Mouse (Mus musculus) small intestine, adult 2 months (tissue): ENCODE results near the gene Nfib.

Experiments used
- CTCF ChIP-seq: fragments of 200-500 bp; IDR thresholded peaks from 2 replicates; pipeline ENCODE4 v1.5.1; 2012; ENCODE audit warnings: low read depth, mild to moderate bottlenecking, control low read depth, inconsistent platforms, low read length, moderate library complexity, mixed read lengths; ENCODE audit not compliant: insufficient replicate concordance, insufficient read length; ENCODE audit errors: extremely low read depth
- POLR2A ChIP-seq: fragments of 200-500 bp; IDR thresholded peaks from 2 replicates; pipeline ENCODE4 v1.6.1; 2012; ENCODE audit warnings: low read depth, mild to moderate bottlenecking, control low read depth, inconsistent platforms, low read length, moderate library complexity

DNA sequence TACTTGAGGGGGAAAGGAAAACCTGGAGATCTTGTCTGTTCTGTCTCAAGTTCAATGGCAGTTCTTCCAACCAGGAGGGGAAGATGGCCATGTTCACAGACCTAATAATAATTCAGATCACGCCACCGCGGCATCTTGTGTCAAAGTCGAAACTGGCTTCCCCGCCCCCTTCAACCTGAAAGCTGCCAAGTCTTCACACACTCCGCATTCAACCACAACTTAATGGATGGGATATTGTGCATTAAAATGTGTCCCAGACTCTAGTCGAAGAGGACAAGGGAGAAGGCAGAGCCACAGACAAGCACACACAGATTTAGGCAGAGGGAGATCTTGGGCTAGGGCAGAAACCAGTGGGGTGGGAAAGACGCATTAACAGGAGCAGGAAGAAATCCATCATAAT is 194.0 kb downstream of the Nfib start:
- no peak for TF ChIP-seq CTCF
- no peak for TF ChIP-seq POLR2A
